Mouse (Mus musculus): Measurements from ENCODE around the gene Hnrnpl.

The Hnrnpl gene

DNA sequence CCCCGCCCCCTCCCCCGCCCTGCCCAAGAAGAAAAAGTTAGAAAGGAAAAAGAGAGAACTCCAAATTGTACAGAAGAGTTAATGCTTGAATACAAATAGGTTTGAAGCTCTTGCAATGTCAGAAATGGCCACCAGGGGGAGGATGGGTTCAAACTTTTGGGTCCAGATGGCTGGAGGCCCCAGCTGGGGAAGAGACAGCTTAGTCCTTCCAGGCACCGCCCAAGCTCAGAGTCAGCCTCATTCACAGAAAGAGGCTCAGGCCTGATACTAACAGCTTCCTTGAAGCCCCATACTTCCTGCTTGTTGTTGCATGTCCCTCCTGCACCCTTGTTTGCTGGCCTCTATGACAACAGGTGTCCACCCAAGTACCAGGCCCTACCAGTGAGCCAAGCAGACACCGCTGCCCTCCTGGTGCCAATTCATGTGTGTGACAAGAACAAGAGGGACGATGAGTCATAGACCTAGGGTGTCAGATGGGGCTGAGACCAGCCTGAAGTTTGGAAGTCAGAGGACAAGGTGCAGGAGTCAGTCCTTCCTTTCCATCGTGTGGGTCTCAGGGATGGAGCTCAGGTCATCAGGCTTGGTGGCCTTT, 28.2 kb upstream of the Hnrnpl start:
- CTCF ChIA-PET = interaction anchor here (0.5 to 2.8 kb wide), 80 partner anchors 9 to 1349 kb away, joined by 3 to 36 read pairs (median 4); partner anchors contain the start of genes Sirt2 (in 3 of the 4), Rinl (in 2 of the 4), Actn4 (in 1 of the 4) and Eif3k (in 1 of the 4)
- POLR2A ChIA-PET = interaction anchor here (0.5 to 6.5 kb wide), 61 partner anchors 9 to 388 kb away, joined by 3 to 47 read pairs (median 4); partner anchors contain the start of genes Mrps12 (in 3 of the 4), Sars2 (in 3 of the 4), Rinl (in 2 of the 4) and Sirt2 (in 2 of the 4)

DNA sequence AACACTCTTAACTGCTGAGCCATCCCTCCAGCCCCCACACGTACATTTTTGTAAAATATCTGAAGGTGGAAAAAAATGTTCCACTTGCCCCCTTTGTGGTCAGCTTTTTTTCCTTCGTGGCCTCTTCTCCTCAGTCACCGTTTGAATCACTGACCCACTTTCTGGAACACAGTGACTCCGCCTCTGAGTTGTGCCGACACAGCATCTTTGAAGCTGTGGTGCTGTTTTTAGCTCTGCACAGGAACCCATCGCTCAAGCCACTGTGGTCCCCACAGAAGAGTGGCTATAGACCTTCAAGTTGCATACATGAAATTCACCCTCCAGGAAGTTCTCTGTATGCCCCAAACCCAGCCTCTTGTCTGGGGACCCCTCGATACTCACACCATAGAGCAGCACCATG, 27.5 kb upstream of the Hnrnpl start:
- CTCF ChIA-PET = interaction anchor here (0.6 to 2.2 kb wide), 15 partner anchors 9 to 259 kb away, joined by 3 to 36 read pairs (median 5); partner anchors contain the start of genes Actn4 (in 1 of the 4), Mrps12 (in 1 of the 4), Rinl (in 1 of the 4) and Sars2 (in 1 of the 4)
- POLR2A ChIA-PET = interaction anchor here in 3 of 4 experiments (1.0 to 6.5 kb wide), 21 partner anchors 9 to 258 kb away, joined by 3 to 47 read pairs (median 5); partner anchors contain the start of genes Actn4 (in 1 of the 3), Mrps12 (in 1 of the 3), Rinl (in 1 of the 3) and Sars2 (in 1 of the 3)

DNA sequence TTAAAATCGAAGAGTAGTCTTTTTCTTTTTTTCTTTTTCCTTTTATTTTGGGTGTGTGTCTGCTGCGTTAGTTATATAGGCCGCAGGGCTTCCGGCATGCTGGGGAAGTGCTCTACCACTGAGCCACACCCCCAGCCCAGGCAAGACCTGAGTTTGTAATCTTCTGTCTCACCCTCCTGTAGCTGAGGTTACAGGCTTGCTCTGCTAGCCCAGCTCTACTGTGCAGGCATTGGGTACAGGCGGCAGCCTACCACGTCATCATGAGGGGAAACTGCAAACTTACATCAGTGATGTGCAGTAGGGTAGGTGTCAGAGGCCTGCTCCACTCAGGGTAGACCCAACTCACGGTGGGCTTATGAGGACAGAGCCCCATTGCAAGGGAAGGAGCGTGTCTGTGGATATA, 27.1 kb upstream of the Hnrnpl start:
- CTCF ChIA-PET = interaction anchor here in 3 of 4 experiments (0.6 to 2.1 kb wide), 5 partner anchors 9 to 99 kb away, joined by 3 to 36 read pairs (median 3); partner anchors contain the start of gene Rinl (in 1 of the 3)
- POLR2A ChIA-PET = interaction anchor here (0.9 to 6.5 kb wide), 12 partner anchors 9 to 258 kb away, joined by 3 to 47 read pairs (median 5); partner anchors contain the start of gene Rinl (in 1 of the 4)

DNA sequence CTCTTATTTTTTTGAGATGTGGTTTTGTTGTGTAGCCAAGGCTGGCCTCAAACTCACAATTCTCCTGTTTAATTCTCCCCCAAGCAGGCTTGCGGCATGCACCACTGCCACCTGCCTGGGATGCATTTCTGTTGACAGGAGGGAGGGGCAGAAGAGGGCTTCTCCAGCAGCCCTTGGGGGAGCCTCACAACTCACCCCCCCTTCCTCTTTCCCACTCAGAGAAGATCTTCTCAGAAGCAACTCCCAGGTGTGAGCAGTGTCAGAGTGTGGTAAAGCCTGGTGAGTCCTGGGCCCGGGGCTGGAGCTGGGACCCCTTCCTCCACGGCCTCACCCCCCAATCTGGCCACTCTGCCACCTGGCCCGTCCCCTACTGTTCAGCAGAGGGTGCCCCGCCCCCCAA, 23.2 kb upstream of the Hnrnpl start:
- CTCF ChIA-PET = interaction anchor here (0.6 to 3.4 kb wide), 8 partner anchors 8 to 255 kb away, joined by 3 to 12 read pairs (median 3); partner anchors contain the start of genes Mrps12 (in 2 of the 4) and Sars2 (in 2 of the 4)

DNA sequence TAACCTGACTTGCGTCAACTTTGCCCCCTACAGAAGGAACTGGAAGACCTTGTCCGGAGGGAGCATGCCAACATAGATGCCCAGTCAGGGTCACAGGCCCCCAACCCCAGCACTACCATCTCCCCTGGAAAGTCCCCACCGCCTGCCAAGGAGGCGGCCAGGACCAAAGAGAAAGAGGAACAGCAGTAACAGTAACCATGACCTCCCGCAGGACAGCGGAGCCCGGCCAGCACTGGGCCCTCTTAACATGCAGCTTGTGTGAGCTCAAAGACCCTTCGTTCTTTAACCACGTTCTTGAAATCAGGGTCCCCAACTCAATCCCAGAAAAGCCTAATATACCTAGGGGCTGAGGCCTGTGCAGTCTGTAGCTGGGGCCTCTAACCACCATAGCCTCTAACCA, 20.5 kb upstream of the Hnrnpl start:
- ChIA-PET POLR2A (interaction anchor here in 2 of 4 experiments (0.6 to 5.8 kb wide), 7 partner anchors 8 to 338 kb away, joined by 3 to 47 read pairs (median 3); no protein-coding TSS in a partner anchor), CTCF (interaction anchor here in 1 of 4 experiments (2.5 kb wide), 1 partner anchor 8 kb away, joined by 9 read pairs; no protein-coding TSS in a partner anchor)

More for the DNA sequence above, 23.2 kb upstream of the Hnrnpl start:
- POLR2A ChIA-PET = interaction anchor here in 3 of 4 experiments (0.6 to 2.2 kb wide), 18 partner anchors 10 to 393 kb away, joined by 3 to 12 read pairs (median 4); partner anchors contain the start of genes Fbxo27 (in 1 of the 3), Med29 (in 1 of the 3), Paf1 (in 1 of the 3) and Sirt2 (in 1 of the 3)

DNA sequence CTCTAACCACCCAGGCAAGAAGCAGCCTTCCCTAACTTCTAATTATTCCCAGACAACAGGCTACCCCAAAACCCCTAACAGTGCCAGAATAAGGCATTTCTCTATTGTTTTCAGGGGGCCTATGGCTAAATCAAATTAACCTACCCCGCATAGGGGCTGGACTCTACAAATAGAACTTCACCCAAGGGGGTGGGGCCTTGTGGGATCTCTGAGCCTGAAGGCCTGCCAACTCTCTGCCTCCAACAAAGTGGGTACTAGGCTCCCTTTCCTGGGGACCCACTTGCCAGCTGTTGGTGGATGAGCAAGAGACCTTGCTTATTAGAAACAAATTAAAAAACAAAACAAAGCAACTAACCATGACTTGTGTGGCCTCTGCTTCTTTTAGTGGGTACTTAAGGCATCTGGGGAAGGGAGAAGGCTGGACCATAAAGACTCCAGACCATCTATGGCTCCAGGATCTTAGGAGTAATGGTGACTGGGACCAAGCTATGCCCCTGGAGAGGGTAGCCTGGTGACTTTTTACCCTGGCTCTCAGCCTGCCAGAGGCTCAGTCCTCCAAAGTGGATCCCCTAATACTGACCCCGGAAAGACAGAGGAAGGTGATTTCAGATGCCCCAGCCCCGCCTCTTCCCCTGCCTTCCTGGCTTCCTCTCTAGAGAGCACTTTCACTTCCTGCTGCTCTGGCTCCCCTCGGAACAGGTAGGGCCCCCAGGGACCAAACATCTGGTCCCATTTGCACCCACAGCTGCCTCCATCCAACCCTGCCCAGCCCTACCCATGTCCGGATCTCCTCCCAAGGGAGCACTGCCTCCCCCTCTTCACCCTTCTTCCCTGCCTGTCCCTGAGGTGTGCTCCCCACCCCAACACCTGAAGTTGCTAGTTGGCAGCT, 19.8 kb upstream of the Hnrnpl start, which contains the start of gene Rinl:
Gene Rinl, plus strand, starts transcription at position 663 of the 889 bp plus-strand sequence.
- CTCF ChIA-PET = interaction anchor here in 2 of 4 experiments (0.5 to 4.7 kb wide), 4 partner anchors 8 to 79 kb away, joined by 3 to 36 read pairs (median 11); no protein-coding TSS in a partner anchor
- POLR2A ChIA-PET = interaction anchor here in 2 of 4 experiments (0.5 to 5.8 kb wide), 14 partner anchors 9 to 337 kb away, joined by 3 to 47 read pairs (median 4); partner anchors contain the start of genes Mrps12 (in 2 of the 2), Sars2 (in 2 of the 2), Eif3k (in 1 of the 2) and Hnrnpl (in 1 of the 2)

DNA sequence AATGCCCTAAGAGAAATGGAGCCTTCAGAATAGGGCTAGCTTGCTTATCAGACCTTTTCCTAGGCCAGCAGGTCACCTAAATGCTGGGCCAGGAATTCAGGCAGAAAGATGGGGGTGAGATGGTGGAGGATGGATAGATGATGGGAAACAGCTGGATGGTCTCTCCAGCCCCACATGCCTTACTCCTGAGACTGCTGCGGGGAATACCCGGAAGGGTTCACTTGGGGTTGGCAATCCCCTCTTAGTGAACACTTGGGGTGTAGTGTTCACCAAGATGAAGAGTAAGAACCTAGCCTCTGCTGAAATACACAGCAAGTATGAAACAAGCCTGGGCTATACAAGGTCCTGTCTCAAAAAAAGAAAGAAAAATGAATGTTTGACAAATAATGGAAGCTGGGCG, 19.1 kb upstream of the Hnrnpl start:
- POLR2A ChIA-PET = interaction anchor here in 2 of 4 experiments (0.5 to 5.8 kb wide), 18 partner anchors 9 to 193 kb away, joined by 3 to 47 read pairs (median 4); partner anchors contain the start of genes Mrps12 (in 2 of the 2), Sars2 (in 2 of the 2), Sirt2 (in 2 of the 2) and Eif3k (in 1 of the 2)
- CTCF ChIA-PET = interaction anchor here (0.5 to 4.7 kb wide), 11 partner anchors 9 to 255 kb away, joined by 3 to 36 read pairs (median 5); partner anchors contain the start of gene Sirt2 (in 1 of the 4)

DNA sequence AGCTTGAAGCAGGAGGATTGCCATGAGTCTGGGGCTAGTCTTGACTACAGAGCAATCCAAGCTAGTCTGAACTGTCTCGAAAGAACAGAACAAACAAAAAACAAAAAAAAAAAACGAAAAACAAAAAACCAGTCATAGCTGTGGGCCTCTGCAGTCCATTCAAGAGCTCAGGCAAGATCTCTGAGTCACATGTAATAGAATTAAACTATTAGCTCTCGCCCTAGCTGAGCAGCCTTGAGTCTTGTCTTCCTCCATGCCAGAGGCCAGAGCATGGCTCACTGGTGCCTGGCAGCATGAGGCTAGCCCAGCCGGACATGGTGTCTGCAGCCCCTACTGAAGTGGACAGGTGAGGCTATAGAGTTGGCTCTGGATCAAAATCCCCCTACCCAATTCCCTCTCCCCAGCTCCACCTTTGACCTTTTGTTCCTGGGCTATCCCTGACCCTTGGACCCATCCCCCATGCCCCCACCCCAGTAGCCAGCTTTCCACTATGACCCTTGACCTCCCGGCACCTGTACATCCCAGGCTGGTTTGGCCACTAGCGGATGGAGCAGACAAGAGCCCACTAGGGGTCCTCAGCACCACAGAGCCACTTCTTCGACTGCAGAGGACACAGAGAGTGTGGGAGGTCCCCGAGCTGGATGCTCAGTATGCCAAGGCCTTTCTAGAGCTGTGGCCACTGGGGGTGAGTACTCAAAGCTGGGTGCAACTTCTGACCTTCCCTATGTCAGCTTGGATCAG, 18.1 kb upstream of the Hnrnpl start:
- POLR2A ChIA-PET = interaction anchor here (0.6 to 5.8 kb wide), 26 partner anchors 8 to 348 kb away, joined by 3 to 57 read pairs (median 4); partner anchors contain the start of genes Sirt2 (in 3 of the 4) and Hnrnpl (in 1 of the 4)
- CTCF ChIA-PET = interaction anchor here (0.5 to 4.7 kb wide), 26 partner anchors 9 to 737 kb away, joined by 3 to 36 read pairs (median 4); partner anchors contain the start of genes Mrps12 (in 1 of the 4), Sars2 (in 1 of the 4) and Sirt2 (in 1 of the 4)

DNA sequence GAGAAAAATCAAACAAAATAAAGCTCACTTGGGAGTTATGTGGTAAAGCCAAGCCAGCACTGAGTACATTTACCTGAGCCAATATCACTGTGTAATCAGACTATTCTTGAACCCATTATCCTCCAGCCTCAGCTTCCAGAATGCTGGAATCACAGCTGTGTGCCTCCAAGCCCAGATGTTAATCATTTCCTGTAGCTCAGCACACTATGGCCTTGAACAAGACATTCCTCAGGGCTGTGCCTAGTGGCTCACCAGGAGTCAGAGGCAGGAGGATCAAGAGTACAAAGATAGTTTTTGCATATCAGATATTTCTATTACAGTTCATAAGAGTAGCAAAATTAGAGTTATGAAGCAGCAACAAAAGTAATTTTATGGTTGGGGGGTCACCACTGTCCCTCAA, 16.6 kb upstream of the Hnrnpl start:
- CTCF ChIA-PET = interaction anchor here (0.6 to 4.7 kb wide), 20 partner anchors 9 to 492 kb away, joined by 3 to 36 read pairs (median 4); partner anchors contain the start of genes Gmfg (in 1 of the 4), Mrps12 (in 1 of the 4), Sars2 (in 1 of the 4) and Sirt2 (in 1 of the 4)
- POLR2A ChIA-PET = interaction anchor here in 3 of 4 experiments (0.6 to 5.8 kb wide), 28 partner anchors 8 to 261 kb away, joined by 3 to 57 read pairs (median 4); partner anchors contain the start of genes Eif3k (in 1 of the 3), Hnrnpl (in 1 of the 3), Map4k1 (in 1 of the 3) and Mrps12 (in 1 of the 3)

DNA sequence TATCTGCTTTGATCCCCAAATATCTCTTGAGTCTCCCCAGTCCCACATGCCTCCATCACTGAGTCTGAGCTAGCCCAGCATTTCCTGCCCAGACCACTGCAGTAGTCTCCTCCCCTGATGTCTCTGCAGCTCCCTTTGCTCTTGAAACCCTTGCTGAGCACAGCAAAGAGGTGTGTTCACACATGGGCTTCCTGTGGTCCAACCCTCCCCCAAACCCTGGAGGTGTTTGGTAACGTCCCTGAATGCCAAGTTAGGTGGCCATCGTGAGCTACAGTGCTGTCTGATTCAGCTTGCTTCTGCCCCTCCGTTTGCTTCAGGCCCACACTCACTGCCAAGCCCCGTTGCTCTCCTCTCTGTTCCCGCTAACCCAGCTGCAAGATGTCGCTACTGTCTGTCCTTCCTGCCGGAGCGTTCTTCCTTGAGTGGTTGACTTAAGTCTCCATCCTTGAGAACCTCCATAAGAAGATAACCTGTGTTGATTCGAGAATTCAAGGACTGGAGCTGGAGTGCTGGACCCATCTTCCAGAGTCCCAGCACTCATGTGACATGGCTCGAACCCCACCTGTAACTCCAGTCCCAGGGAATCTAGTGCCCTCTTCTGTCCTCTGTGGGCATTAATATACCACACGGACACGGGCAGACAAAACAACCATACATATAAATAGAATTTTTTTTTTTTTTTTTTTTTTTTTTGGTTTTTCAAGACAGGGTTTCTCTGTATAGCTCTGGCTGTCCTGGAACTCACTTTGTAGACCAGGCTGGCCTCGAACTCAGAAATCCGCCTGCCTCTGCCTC, 15.8 kb upstream of the Hnrnpl start:
- ChIA-PET POLR2A (interaction anchor here in 3 of 4 experiments (0.5 to 5.8 kb wide), 40 partner anchors 9 to 190 kb away, joined by 3 to 57 read pairs (median 4); partner anchors contain the start of genes Hnrnpl (in 2 of the 3), Eif3k (in 1 of the 3), Map4k1 (in 1 of the 3) and Mrps12 (in 1 of the 3)), CTCF (interaction anchor here (0.5 to 4.7 kb wide), 24 partner anchors 7 to 518 kb away, joined by 3 to 36 read pairs (median 4); partner anchors contain the start of genes Gmfg (in 1 of the 4), Mrps12 (in 1 of the 4), Sars2 (in 1 of the 4) and Sirt2 (in 1 of the 4))

DNA sequence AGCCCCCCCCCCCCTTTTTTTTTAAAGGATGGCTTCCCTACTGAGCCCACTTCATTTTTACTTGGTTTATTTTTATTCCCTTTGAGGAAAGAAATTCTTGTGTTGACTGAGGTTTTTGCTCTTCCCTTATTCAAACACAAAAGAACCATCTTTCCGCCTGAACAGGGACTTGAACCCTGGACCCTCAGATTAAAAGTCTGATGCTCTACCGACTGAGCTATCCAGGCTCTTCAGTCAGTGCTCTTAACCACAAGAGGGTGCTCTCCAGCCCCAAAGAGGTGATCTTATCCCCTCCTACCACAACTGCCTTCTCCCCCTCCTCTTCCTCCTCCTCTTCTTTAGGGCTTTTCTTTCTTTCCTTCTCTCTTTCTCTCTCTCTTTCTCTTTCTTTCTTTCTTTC, 14.5 kb upstream of the Hnrnpl start:
- ChIA-PET CTCF (interaction anchor here (0.5 to 3.2 kb wide), 20 partner anchors 9 to 449 kb away, joined by 3 to 22 read pairs (median 4); partner anchors contain the start of genes Hnrnpl (in 1 of the 4), Mrps12 (in 1 of the 4) and Sars2 (in 1 of the 4)), POLR2A (interaction anchor here in 3 of 4 experiments (0.6 to 4.6 kb wide), 11 partner anchors 13 to 881 kb away, joined by 3 to 57 read pairs (median 3); partner anchors contain the start of genes Ech1 (in 1 of the 3) and Hnrnpl (in 1 of the 3))

DNA sequence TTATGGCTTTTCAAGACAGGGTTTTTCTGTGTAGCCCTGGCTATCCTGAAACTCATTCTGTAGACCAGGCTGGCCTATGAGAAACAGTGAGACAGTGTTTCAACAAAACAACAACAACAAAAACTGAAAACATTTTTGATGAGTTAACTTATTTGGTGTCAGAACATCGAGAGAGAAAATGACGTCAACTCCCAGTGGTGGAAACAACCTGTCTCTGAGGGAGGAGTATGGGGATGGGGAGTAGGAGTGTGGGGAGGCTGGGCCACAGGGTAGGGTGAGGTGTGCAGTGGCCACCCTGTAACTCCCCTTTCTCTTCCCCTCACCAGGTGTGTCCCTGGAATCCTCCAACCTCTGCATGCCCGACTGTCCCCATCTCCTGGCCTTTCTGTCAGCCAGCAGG, 13.8 kb upstream of the Hnrnpl start:
- CTCF ChIA-PET = interaction anchor here in 3 of 4 experiments (0.6 to 1.8 kb wide), 13 partner anchors 14 to 368 kb away, joined by 3 to 8 read pairs (median 4); partner anchors contain the start of genes Hnrnpl (in 1 of the 3), Mrps12 (in 1 of the 3) and Sars2 (in 1 of the 3)

DNA sequence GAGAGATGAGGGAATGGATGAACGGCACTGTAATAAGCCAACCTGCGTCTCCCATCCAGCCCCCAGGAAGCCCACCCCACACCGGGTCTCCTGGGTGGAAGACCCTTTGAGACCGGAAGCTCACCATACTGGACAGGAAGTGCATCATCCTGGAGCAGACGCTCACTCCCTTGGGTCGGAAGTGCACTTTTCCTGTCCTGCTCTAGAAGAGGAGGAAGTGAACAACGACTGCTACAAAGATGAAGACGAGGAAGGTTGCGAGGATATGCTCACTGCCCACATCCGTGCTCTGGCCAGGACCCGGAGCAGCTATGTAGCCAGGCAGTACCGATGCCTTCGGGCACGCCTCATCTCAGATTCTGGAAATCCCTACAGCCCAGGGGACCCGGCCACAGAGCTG, 12.5 kb upstream of the Hnrnpl start:
- CTCF ChIA-PET = interaction anchor here (0.5 to 1.9 kb wide), 34 partner anchors 9 to 505 kb away, joined by 3 to 25 read pairs (median 4); partner anchors contain the start of genes Mrps12 (in 2 of the 4), Sars2 (in 2 of the 4), Capn12 (in 1 of the 4) and Hnrnpl (in 1 of the 4)

More for the DNA sequence above, 13.8 kb upstream of the Hnrnpl start:
- POLR2A ChIA-PET = interaction anchor here (0.6 to 10.2 kb wide), 15 partner anchors 9 to 486 kb away, joined by 3 to 391 read pairs (median 4); partner anchors contain the start of gene Hnrnpl (in 3 of the 4)

DNA sequence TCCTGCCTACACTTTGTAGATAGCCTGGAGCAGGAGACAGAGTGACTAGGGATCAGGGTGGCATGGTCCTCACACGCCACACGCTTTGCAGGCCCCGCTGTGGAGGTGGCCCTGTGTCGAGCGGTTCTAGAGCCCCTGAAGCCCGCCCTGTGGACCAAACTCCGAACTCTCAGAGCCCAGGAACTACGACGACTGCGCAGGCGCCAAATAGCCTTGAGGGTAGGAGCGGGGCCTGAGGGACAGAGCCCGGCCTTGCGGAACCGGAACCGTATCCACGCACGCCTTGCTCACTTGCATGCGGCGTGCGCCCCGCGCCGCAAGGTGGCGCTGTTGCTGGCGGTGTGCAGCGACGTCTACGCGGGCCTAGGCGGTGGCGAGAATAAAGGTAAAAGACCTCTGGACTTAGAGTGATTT, 11.8 kb upstream of the Hnrnpl start:
- ChIA-PET CTCF (interaction anchor here (0.6 to 2.2 kb wide), 26 partner anchors 8 to 506 kb away, joined by 3 to 25 read pairs (median 4); partner anchors contain the start of genes Capn12 (in 1 of the 4), Hnrnpl (in 1 of the 4), Lgals4 (in 1 of the 4) and Selenov (in 1 of the 4)), POLR2A (interaction anchor here (0.6 to 10.2 kb wide), 27 partner anchors 11 to 593 kb away, joined by 3 to 391 read pairs (median 4); partner anchors contain the start of genes Hnrnpl (in 4 of the 4), Ech1 (in 1 of the 4), Eif3k (in 1 of the 4) and Map4k1 (in 1 of the 4))

More for the DNA sequence above, 12.5 kb upstream of the Hnrnpl start:
- POLR2A ChIA-PET = interaction anchor here (0.6 to 10.2 kb wide), 39 partner anchors 8 to 403 kb away, joined by 3 to 391 read pairs (median 4); partner anchors contain the start of genes Hnrnpl (in 3 of the 4), Ech1 (in 2 of the 4), Eif3k (in 2 of the 4) and Map4k1 (in 2 of the 4)

Data from embryonic stem cell, embryonic (primary cell).